Mouse (Mus musculus): ENCODE data around the gene Ubp1. TPM values are rescaled to one million over a fixed set of nuclear protein-coding genes. Genes with fewer than 3 reads are reported as not detected.
A peak's percentile ranks its signal among the peaks of the same experiment; 100 is the strongest.

The Ubp1 gene
- polyA plus RNA-seq, 2 experiments: 46.0 to 72.6 TPM

- Histone ChIP-seq H3K4me3 (ENCODE audit: insufficient read depth in 1 of 2, low read depth in 2 of 2, low read length in 2 of 2) (no peak overlapping the region), H3K4me2 (ENCODE audit: low read depth) (no peak overlapping the region), H3K27ac (no peak overlapping the region), H3K9ac (replicated peaks) (no peak overlapping the region), H3K27me3 (ENCODE audit: control insufficient read depth, insufficient read depth, low read length) (no peaks in the 10 kb centered on the region), H3K9me3 (ENCODE audit: control insufficient read depth, low read length) (peaks cover 4% of the 10 kb centered on the region; the same call in 1 of the 2 replicates), H3K36me3 (replicated peaks; ENCODE audit: control insufficient read depth, insufficient read depth, low read depth) (no peaks in the 10 kb centered on the region), H3K4me1 (replicated peaks; ENCODE audit: control insufficient read depth in 2 of 2, insufficient read depth in 2 of 2, low read length in 1 of 2) (no peaks in the 10 kb centered on the region)
- DNase-seq (ENCODE audit: low read depth in 3 of 3, low spot score in 3 of 3) (no peak), ATAC-seq (ENCODE audit: insufficient read depth) (no peak)
- TF ChIP-seq EP300 (IDR thresholded peaks at IDR 0.05; ENCODE audit: low read depth) (no peak), CTCF (IDR thresholded peaks at IDR 0.05; ENCODE audit: low read depth) (no peak)
- 77% methylated on average over 9 of the region's 9 CpGs for WGBS (ENCODE audit: insufficient replicate concordance)
Measured at GRCm38 (mm10) chr9:114007850-114008350, 77.2 kb downstream of the Ubp1 start.

- Histone ChIP-seq H3K27me3 (ENCODE audit: control insufficient read depth, insufficient read depth, low read length) (no peaks in the 10 kb centered on the region), H3K4me3 (ENCODE audit: insufficient read depth in 1 of 2, low read depth in 2 of 2, low read length in 2 of 2) (no peak overlapping the region), H3K9me3 (ENCODE audit: control insufficient read depth, low read length) (peaks cover 4% of the 10 kb centered on the region; the same call in 1 of the 2 replicates), H3K9ac (replicated peaks) (no peak overlapping the region), H3K27ac (no peak overlapping the region), H3K36me3 (replicated peaks; ENCODE audit: control insufficient read depth, insufficient read depth, low read depth) (no peaks in the 10 kb centered on the region), H3K4me2 (ENCODE audit: low read depth) (no peak overlapping the region), H3K4me1 (replicated peaks; ENCODE audit: control insufficient read depth in 2 of 2, insufficient read depth in 2 of 2, low read length in 1 of 2) (peaks cover 0 to 4% of the 10 kb centered on the region in 2 experiments; a peak in 2 of 4 replicates)
- ATAC-seq (ENCODE audit: insufficient read depth): no peak
- TF ChIP-seq EP300 (IDR thresholded peaks at IDR 0.05; ENCODE audit: low read depth) (no peak), CTCF (IDR thresholded peaks at IDR 0.05; ENCODE audit: low read depth) (no peak)
- 42% methylated on average over 5 of the region's 5 CpGs for WGBS (ENCODE audit: insufficient replicate concordance)
- DNase-seq (ENCODE audit: low read depth in 3 of 3, low spot score in 3 of 3): no peak
Measured at GRCm38 (mm10) chr9:114009526-114009925, 78.8 kb downstream of the Ubp1 start.

- Histone ChIP-seq H3K9me3 (ENCODE audit: control insufficient read depth, low read length) (peaks cover 4% of the 10 kb centered on the region; the same call in 1 of the 2 replicates), H3K9ac (replicated peaks) (no peak overlapping the region), H3K4me2 (ENCODE audit: low read depth) (no peak overlapping the region), H3K27me3 (ENCODE audit: control insufficient read depth, insufficient read depth, low read length) (no peaks in the 10 kb centered on the region), H3K4me3 (ENCODE audit: insufficient read depth in 1 of 2, low read depth in 2 of 2, low read length in 2 of 2) (no peak overlapping the region), H3K36me3 (replicated peaks; ENCODE audit: control insufficient read depth, insufficient read depth, low read depth) (no peaks in the 10 kb centered on the region), H3K4me1 (replicated peaks; ENCODE audit: control insufficient read depth in 2 of 2, insufficient read depth in 2 of 2, low read length in 1 of 2) (peaks cover 0 to 4% of the 10 kb centered on the region in 2 experiments; a peak in 2 of 4 replicates), H3K27ac (no peak overlapping the region)
- no peak for TF ChIP-seq CTCF (IDR thresholded peaks at IDR 0.05; ENCODE audit: low read depth)
- TF ChIP-seq EP300 (IDR thresholded peaks at IDR 0.05; ENCODE audit: low read depth): no peak
- ATAC-seq (ENCODE audit: insufficient read depth) (0 out of 2 replicates have a peak, but pooled peaks have one; percentile 21), DNase-seq (ENCODE audit: low read depth in 3 of 3, low spot score in 3 of 3) (no peak)
- 57% methylated on average over 18 of the region's 18 CpGs for WGBS (ENCODE audit: insufficient replicate concordance)
Measured at GRCm38 (mm10) chr9:114011203-114011602, 80.5 kb downstream of the Ubp1 start.

- Histone ChIP-seq H3K9ac (replicated peaks) (no peak overlapping the region), H3K27me3 (ENCODE audit: control insufficient read depth, insufficient read depth, low read length) (no peaks in the 10 kb centered on the region), H3K4me2 (ENCODE audit: low read depth) (no peak overlapping the region), H3K36me3 (replicated peaks; ENCODE audit: control insufficient read depth, insufficient read depth, low read depth) (no peaks in the 10 kb centered on the region), H3K9me3 (ENCODE audit: control insufficient read depth, low read length) (peaks cover 4% of the 10 kb centered on the region; the same call in 1 of the 2 replicates), H3K4me3 (ENCODE audit: insufficient read depth in 1 of 2, low read depth in 2 of 2, low read length in 2 of 2) (no peak overlapping the region), H3K27ac (no peak overlapping the region), H3K4me1 (replicated peaks; ENCODE audit: control insufficient read depth in 2 of 2, insufficient read depth in 2 of 2, low read length in 1 of 2) (peaks cover 0 to 8% of the 10 kb centered on the region in 2 experiments; a peak in 2 of 4 replicates)
- DNase-seq (ENCODE audit: low read depth in 3 of 3, low spot score in 3 of 3) (no peak), ATAC-seq (ENCODE audit: insufficient read depth) (peak; percentile 62; the same call in 1 of the 2 replicates)
- TF ChIP-seq EP300 (IDR thresholded peaks at IDR 0.05; ENCODE audit: low read depth) (no peak), CTCF (IDR thresholded peaks at IDR 0.05; ENCODE audit: low read depth) (no peak)
- 14% methylated on average over 1 of the region's 1 CpGs for WGBS (ENCODE audit: insufficient replicate concordance)
Measured at GRCm38 (mm10) chr9:114014034-114014433, 83.3 kb downstream of the Ubp1 start.

GRCm38 (mm10) chr9:114015724-114016123 is 85.0 kb downstream of the Ubp1 start:
- Histone ChIP-seq H3K27ac (no peak overlapping the region), H3K36me3 (replicated peaks; ENCODE audit: control insufficient read depth, insufficient read depth, low read depth) (no peaks in the 10 kb centered on the region), H3K4me1 (replicated peaks; ENCODE audit: control insufficient read depth in 2 of 2, insufficient read depth in 2 of 2, low read length in 1 of 2) (peaks cover 0 to 8% of the 10 kb centered on the region in 2 experiments; a peak in 2 of 4 replicates), H3K9me3 (ENCODE audit: control insufficient read depth, low read length) (peaks cover 4% of the 10 kb centered on the region; the same call in 1 of the 2 replicates), H3K4me2 (ENCODE audit: low read depth) (no peak overlapping the region), H3K27me3 (ENCODE audit: control insufficient read depth, insufficient read depth, low read length) (no peaks in the 10 kb centered on the region), H3K4me3 (ENCODE audit: insufficient read depth in 1 of 2, low read depth in 2 of 2, low read length in 2 of 2) (no peak overlapping the region), H3K9ac (replicated peaks) (no peak overlapping the region)
- 66% methylated on average over 4 of the region's 4 CpGs for WGBS (ENCODE audit: insufficient replicate concordance)
- ATAC-seq (ENCODE audit: insufficient read depth) (no peak), DNase-seq (ENCODE audit: low read depth in 3 of 3, low spot score in 3 of 3) (no peak)
- TF ChIP-seq EP300 (IDR thresholded peaks at IDR 0.05; ENCODE audit: low read depth): no peak
- TF ChIP-seq CTCF (IDR thresholded peaks at IDR 0.05; ENCODE audit: low read depth): peak; percentile 77

Data from liver, embryonic 14.5 days (tissue).